Mouse (Mus musculus): ENCODE measurements around the gene Helz.
"Not testable (repeated sequence)": the region's sequence is repeated elsewhere in the genome, so short reads cannot be mapped to it uniquely, and the experiment has no call there.

DNA sequence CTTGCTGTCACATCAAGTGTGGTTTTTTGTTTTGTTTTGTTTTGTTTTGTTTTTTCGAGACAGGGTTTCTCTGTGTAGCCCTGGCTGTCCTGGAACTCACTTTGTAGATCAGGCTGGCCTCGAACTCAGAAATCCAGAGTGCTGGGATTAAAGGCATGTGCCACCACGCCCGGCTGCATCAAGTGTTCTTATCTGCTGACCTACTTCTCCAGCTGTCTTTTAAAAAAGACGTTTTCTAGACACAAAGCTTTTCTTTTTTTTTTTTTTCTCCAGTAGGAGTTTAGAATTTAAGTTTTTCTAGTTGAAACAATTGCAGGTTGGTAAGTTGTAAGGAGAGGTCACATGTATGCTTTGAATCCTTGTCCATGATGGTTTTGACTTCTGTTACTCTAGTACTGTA, 38.4 kb downstream of the Helz start:
- TF ChIP-seq POLR2A (IDR thresholded peaks at IDR 0.05; ENCODE audit: borderline replicate concordance, extremely low read depth, low read depth, low read length); CTCF (IDR thresholded peaks at IDR 0.05; ENCODE audit: insufficient read depth, low read length): not testable (repeated sequence)
